Mouse (Mus musculus) limb, embryonic 13.5 days (tissue): ENCODE measurements at regions not wholly inside any gene's neighbourhood (a gene's known extent, or its start where the extent isn't known, plus 50 kb on each side); places are given as distances from the start of the nearest gene placed in this dataset.
A peak's percentile ranks its signal among the peaks of the same experiment; 100 is the strongest.
"Not testable (repeated sequence)": the region's sequence is repeated elsewhere in the genome, so short reads cannot be mapped to it uniquely, and the experiment has no call there.

Experiments used
- ATAC-seq: fragments of 200-750 bp; cut with Nextera tagmentation; 2 replicates; pipeline ENCODE4 v1.8.0; 2017; ENCODE audit warnings: low read depth, moderate number of reproducible peaks, moderate TSS enrichment; ENCODE audit not compliant: low FRiP score
- H3K27ac ChIP-seq: fragments of 300-500 bp; sonication (generic); 2 replicates; pipeline ENCODE4 v1.5.1; 2015; ENCODE audit warnings: inconsistent platforms, mild to moderate bottlenecking, moderate library complexity
- H3K27me3 ChIP-seq: fragments of 300-500 bp; sonication (generic); 2 replicates; pipeline ENCODE4 v1.6.1; 2015; ENCODE audit warnings: mild to moderate bottlenecking, inconsistent platforms
- H3K36me3 ChIP-seq: fragments of 300-500 bp; sonication (generic); 2 replicates; pipeline ENCODE4 v1.6.1; 2015; ENCODE audit warnings: inconsistent platforms, mild to moderate bottlenecking, moderate library complexity
- H3K4me1 ChIP-seq: fragments of 300-500 bp; sonication (generic); 2 replicates; pipeline ENCODE4 v1.6.1; 2015; ENCODE audit warnings: inconsistent platforms
- H3K4me2 ChIP-seq: fragments of 300-500 bp; sonication (generic); replicated peaks from 2 replicates; pipeline ENCODE4 v1.6.1; 2015; ENCODE audit warnings: inconsistent platforms, mild to moderate bottlenecking, moderate library complexity
- H3K4me3 ChIP-seq: fragments of 300-500 bp; sonication (generic); 2 replicates; pipeline ENCODE4 v1.5.1; 2015; ENCODE audit warnings: moderate library complexity, mild to moderate bottlenecking, inconsistent platforms
- H3K9ac ChIP-seq: fragments of 300-500 bp; sonication (generic); 2 replicates; pipeline ENCODE4 v1.6.1; 2015; ENCODE audit warnings: mild to moderate bottlenecking, inconsistent platforms
- H3K9me3 ChIP-seq: fragments of 300-500 bp; sonication (generic); 2 replicates; pipeline ENCODE4 v1.6.1; 2016; ENCODE audit warnings: inconsistent platforms
- WGBS: fragments of 180-500 bp; shearing (Covaris S2); methylation state at CpG from one replicate; pipeline ENCODE4 v1.1.7; 2015; 5-methylcytosine and 5-hydroxymethylcytosine counted together

- WGBS = 92% methylated on average over 2 of the region's 2 CpGs
- no peak for ATAC-seq
- Histone ChIP-seq H3K9ac (no peak overlapping the region), H3K4me2 (no peak overlapping the region), H3K9me3 (no peaks in the 10 kb centered on the region), H3K36me3 (no peaks in the 10 kb centered on the region), H3K27ac (no peak overlapping the region), H3K4me3 (no peak overlapping the region), H3K27me3 (no peaks in the 10 kb centered on the region), H3K4me1 (no peaks in the 10 kb centered on the region)
Measured at GRCm38 (mm10) chr11:41728839-41729238, 271.8 kb downstream of the Gabrg2 start.

- Histone ChIP-seq H3K9ac (no peak overlapping the region), H3K9me3 (no peaks in the 10 kb centered on the region), H3K4me2 (no peak overlapping the region), H3K27me3 (no peaks in the 10 kb centered on the region), H3K36me3 (no peaks in the 10 kb centered on the region), H3K27ac (no peak overlapping the region), H3K4me3 (no peak overlapping the region), H3K4me1 (no peaks in the 10 kb centered on the region)
- WGBS = 88% methylated on average over 1 of the region's 1 CpGs
- no peak for ATAC-seq
Measured at GRCm38 (mm10) chr11:41716616-41717015, 284.0 kb downstream of the Gabrg2 start.

- ATAC-seq = no peak
- H3K4me3 ChIP-seq = no peak overlapping the region
- WGBS = 72% methylated on average over 3 of the region's 3 CpGs
- H3K36me3 ChIP-seq = no peaks in the 10 kb centered on the region
- no peaks in the 10 kb centered on the region for H3K4me1 ChIP-seq
- H3K9ac ChIP-seq = no peak overlapping the region
- H3K27ac ChIP-seq = no peak overlapping the region
- no peaks in the 10 kb centered on the region for H3K27me3 ChIP-seq
- H3K9me3 ChIP-seq = no peaks in the 10 kb centered on the region
- H3K4me2 ChIP-seq = no peak overlapping the region
Measured at GRCm38 (mm10) chr11:41690682-41691081, 310.0 kb downstream of the Gabrg2 start.

- Histone ChIP-seq H3K4me1 (no peaks in the 10 kb centered on the region), H3K9me3 (no peaks in the 10 kb centered on the region), H3K4me2 (no peak overlapping the region), H3K4me3 (no peak overlapping the region), H3K27me3 (no peaks in the 10 kb centered on the region), H3K36me3 (no peaks in the 10 kb centered on the region), H3K27ac (no peak overlapping the region), H3K9ac (no peak overlapping the region)
- ATAC-seq = no peak
- WGBS = 75% methylated on average over 1 of the region's 1 CpGs
Measured at GRCm38 (mm10) chr11:41682991-41683390, 317.7 kb downstream of the Gabrg2 start.

- Histone ChIP-seq H3K27me3 (no peaks in the 10 kb centered on the region), H3K27ac (no peak overlapping the region), H3K4me1 (no peaks in the 10 kb centered on the region), H3K4me3 (no peak overlapping the region), H3K36me3 (no peaks in the 10 kb centered on the region), H3K4me2 (no peak overlapping the region), H3K9ac (no peak overlapping the region), H3K9me3 (no peaks in the 10 kb centered on the region)
- no peak for ATAC-seq
- WGBS = 85% methylated on average over 1 of the region's 1 CpGs
Measured at GRCm38 (mm10) chr11:41652566-41652965, 348.1 kb downstream of the Gabrg2 start.

GRCm38 (mm10) chr11:41645502-41645891, 355.2 kb downstream of the Gabrg2 start:
- no peak overlapping the region for H3K9ac ChIP-seq
- no peaks in the 10 kb centered on the region for H3K27me3 ChIP-seq
- 24% methylated on average over 4 of the region's 4 CpGs for WGBS
- peaks cover 8% of the 10 kb centered on the region; the same call in 1 of the 2 replicates for H3K4me1 ChIP-seq
- no peak overlapping the region for H3K4me3 ChIP-seq
- H3K27ac ChIP-seq = no peak overlapping the region
- no peak overlapping the region for H3K4me2 ChIP-seq
- ATAC-seq = no peak; the same call in 1 of the 2 replicates
- no peaks in the 10 kb centered on the region for H3K9me3 ChIP-seq
- no peaks in the 10 kb centered on the region for H3K36me3 ChIP-seq

- H3K27ac ChIP-seq = no peak overlapping the region
Measured at GRCm38 (mm10) chr11:41644725-41645501, 355.7 kb downstream of the Gabrg2 start.

GRCm38 (mm10) chr11:41644083-41644482, 356.6 kb downstream of the Gabrg2 start:
- H3K36me3 ChIP-seq = no peaks in the 10 kb centered on the region
- no peak for ATAC-seq
- WGBS = 78% methylated on average over 3 of the region's 3 CpGs

More at GRCm38 (mm10) chr11:41644725-41645501, 355.7 kb downstream of the Gabrg2 start:
- Histone ChIP-seq H3K4me1 (peaks cover 8% of the 10 kb centered on the region; the same call in 1 of the 2 replicates), H3K9me3 (no peaks in the 10 kb centered on the region), H3K36me3 (no peaks in the 10 kb centered on the region), H3K4me2 (no peak overlapping the region), H3K9ac (no peak overlapping the region), H3K4me3 (no peak overlapping the region), H3K27me3 (no peaks in the 10 kb centered on the region)
- peak; percentile 90 for ATAC-seq
- 16% methylated on average over 7 of the region's 7 CpGs for WGBS

GRCm38 (mm10) chr11:41599006-41599405, 401.7 kb downstream of the Gabrg2 start:
- H3K4me1 ChIP-seq = no peaks in the 10 kb centered on the region
- no peak for ATAC-seq
- H3K36me3 ChIP-seq = no peaks in the 10 kb centered on the region
- no peaks in the 10 kb centered on the region for H3K27me3 ChIP-seq
- no peaks in the 10 kb centered on the region for H3K9me3 ChIP-seq
- no peak overlapping the region for H3K9ac ChIP-seq
- 93% methylated on average over 1 of the region's 1 CpGs for WGBS
- H3K4me3 ChIP-seq = no peak overlapping the region
- H3K4me2 ChIP-seq = no peak overlapping the region
- no peak overlapping the region for H3K27ac ChIP-seq

More at GRCm38 (mm10) chr11:41644083-41644482, 356.6 kb downstream of the Gabrg2 start:
- H3K4me1 ChIP-seq = peaks cover 8% of the 10 kb centered on the region; the same call in 1 of the 2 replicates
- H3K27ac ChIP-seq = no peak overlapping the region
- no peak overlapping the region for H3K9ac ChIP-seq
- no peak overlapping the region for H3K4me3 ChIP-seq
- no peak overlapping the region for H3K4me2 ChIP-seq
- H3K27me3 ChIP-seq = no peaks in the 10 kb centered on the region
- H3K9me3 ChIP-seq = no peaks in the 10 kb centered on the region

GRCm38 (mm10) chr11:41598431-41598830, 402.2 kb downstream of the Gabrg2 start:
- H3K9ac ChIP-seq = no peak overlapping the region
- no peak overlapping the region for H3K4me3 ChIP-seq
- no peaks in the 10 kb centered on the region for H3K9me3 ChIP-seq
- no peak overlapping the region for H3K27ac ChIP-seq
- no peaks in the 10 kb centered on the region for H3K36me3 ChIP-seq
- 49% methylated on average over 6 of the region's 6 CpGs for WGBS
- H3K4me1 ChIP-seq = no peaks in the 10 kb centered on the region
- no peak overlapping the region for H3K4me2 ChIP-seq
- no peak for ATAC-seq
- no peaks in the 10 kb centered on the region for H3K27me3 ChIP-seq

- H3K4me3 ChIP-seq, H3K4me2 ChIP-seq, H3K4me1 ChIP-seq, H3K36me3 ChIP-seq, H3K27me3 ChIP-seq, H3K9me3 ChIP-seq, ATAC-seq, H3K9ac ChIP-seq, H3K27ac ChIP-seq: not testable (repeated sequence)
- 77% methylated on average over 4 of the region's 4 CpGs for WGBS
Measured at GRCm38 (mm10) chr11:41591426-41591825, 409.2 kb downstream of the Gabrg2 start.
